Mouse (Mus musculus): ENCODE results near the gene Smagp.

DNA sequence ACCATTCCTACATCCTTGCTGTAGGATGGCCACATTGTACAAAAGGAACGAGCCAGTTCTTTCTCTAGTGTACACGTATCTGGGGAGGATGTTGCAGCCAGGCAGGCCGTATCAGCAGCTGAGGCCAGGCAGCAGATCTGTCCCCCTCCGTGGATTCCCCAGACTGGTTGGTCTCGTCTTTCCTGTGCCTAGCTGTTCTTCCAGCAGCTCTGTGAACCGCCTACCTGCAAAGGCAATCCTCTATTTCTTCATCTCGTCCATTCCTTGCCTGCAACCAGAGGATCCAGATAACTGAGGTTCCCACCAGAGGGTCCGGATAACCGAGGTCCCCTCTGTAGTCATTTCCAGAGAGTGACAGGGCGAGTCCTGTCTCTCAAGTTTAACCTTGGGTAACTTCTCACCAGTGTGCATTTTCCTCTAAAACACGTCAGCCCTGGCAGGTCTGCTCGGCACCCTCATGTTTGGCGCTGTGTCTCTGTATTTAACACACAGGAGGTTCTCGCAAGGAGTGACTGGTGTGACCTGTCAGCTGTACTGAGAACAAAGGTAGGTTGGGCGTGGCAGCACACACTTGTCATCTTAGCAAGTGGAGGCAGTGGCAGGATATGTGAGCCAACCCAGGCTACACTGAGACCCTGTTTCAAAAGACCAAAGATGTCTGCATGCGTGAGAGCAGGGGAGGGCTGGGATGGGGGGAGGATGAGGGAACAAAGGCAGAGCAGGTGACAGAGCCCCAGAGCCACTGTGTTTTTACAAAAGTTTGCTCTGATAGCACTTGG is 3.4 kb upstream of the Smagp start:
- TF ChIP-seq CTCF (conservative IDR thresholded peaks at IDR 0.05; ENCODE audit: insufficient read depth, insufficient read length, low read depth, low read length) (no peak), POLR2A (IDR thresholded peaks at IDR 0.05; ENCODE audit: low read depth, low read length) (no peak)
